Mouse (Mus musculus) liver, embryonic 12.5 days (tissue): Measurements from ENCODE around the gene Ugt1a8. TPM values are rescaled to one million over a fixed set of nuclear protein-coding genes. Genes with fewer than 3 reads are reported as not detected.

Source experiments
- ATAC-seq: fragments of 200-750 bp; cut with Nextera tagmentation; 2 replicates; pipeline ENCODE4 v1.8.0; 2017; ENCODE audit warnings: moderate number of reproducible peaks, mild to moderate bottlenecking, moderate library complexity
- H3K27ac ChIP-seq: fragments of 300-500 bp; sonication (generic); 2 replicates; pipeline ENCODE4 v1.5.1; 2016; ENCODE audit warnings: mild to moderate bottlenecking
- H3K27me3 ChIP-seq: fragments of 300-500 bp; sonication (generic); replicated peaks from 2 replicates; pipeline ENCODE4 v1.6.1; 2016; ENCODE audit warnings: mild to moderate bottlenecking, moderate library complexity
- H3K36me3 ChIP-seq: fragments of 300-500 bp; sonication (generic); 2 replicates; pipeline ENCODE4 v1.6.1; 2016; ENCODE audit warnings: mild to moderate bottlenecking, moderate library complexity
- H3K4me1 ChIP-seq: fragments of 300-500 bp; sonication (generic); 2 replicates; pipeline ENCODE4 v1.6.1; 2016
- H3K4me2 ChIP-seq: fragments of 300-500 bp; sonication (generic); 2 replicates; pipeline ENCODE4 v1.6.1; 2016; ENCODE audit warnings: mild to moderate bottlenecking, moderate library complexity
- H3K4me3 ChIP-seq: fragments of 300-500 bp; sonication (generic); 2 replicates; pipeline ENCODE4 v1.5.1; 2016; ENCODE audit warnings: mild to moderate bottlenecking, moderate library complexity
- H3K9ac ChIP-seq: fragments of 300-500 bp; sonication (generic); 2 replicates; pipeline ENCODE4 v1.6.1; 2016; ENCODE audit warnings: mild to moderate bottlenecking, moderate library complexity
- H3K9me3 ChIP-seq: fragments of 300-500 bp; sonication (generic); replicated peaks from 2 replicates; pipeline ENCODE4 v1.6.1; 2016; ENCODE audit warnings: mild to moderate bottlenecking, moderate library complexity
- WGBS: fragments of 180-500 bp; shearing (Covaris S2); methylation state at CpG from one replicate; pipeline ENCODE4 v1.1.7; 2016; ENCODE audit not compliant: insufficient replicate concordance; 5-methylcytosine and 5-hydroxymethylcytosine counted together
- polyA plus RNA-seq: library from polyadenylated mRNA; unstranded; fragments of >200 nt; fragmentation: Nextera tagmentation; extraction: Ambion mirVana; gene quantifications from 2 replicates; pipeline ENCODE4 v1.2.1, GENCODE M21; 2016

Gene Ugt1a8
- polyA plus RNA-seq, 1 experiment from 2014 or later, result not detected

DNA sequence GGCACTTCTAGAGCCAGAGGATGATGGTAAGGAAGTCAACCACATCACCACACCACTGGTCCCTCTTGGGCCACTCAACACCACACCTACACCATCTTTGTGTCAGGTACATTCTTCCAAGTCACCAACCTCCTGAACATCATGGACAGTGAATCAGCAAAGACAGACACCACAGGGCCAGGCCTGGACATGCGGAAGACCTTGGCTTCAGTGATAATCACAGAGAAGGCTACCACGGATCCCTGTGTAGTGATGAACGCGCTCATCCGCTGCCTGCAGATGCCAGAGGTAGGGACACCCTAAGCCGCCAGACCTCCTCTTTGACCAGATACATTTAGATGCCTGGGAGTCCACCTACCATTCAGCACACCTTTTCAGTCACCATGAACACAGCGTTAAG lies 140.5 kb downstream of the Ugt1a8 start:
- Histone ChIP-seq H3K9ac (no peak overlapping the region), H3K4me1 (no peaks in the 10 kb centered on the region), H3K4me3 (no peak overlapping the region), H3K4me2 (no peak overlapping the region), H3K36me3 (no peaks in the 10 kb centered on the region), H3K27ac (no peak overlapping the region), H3K27me3 (no peaks in the 10 kb centered on the region), H3K9me3 (peaks cover 70% of the 10 kb centered on the region)
- WGBS, result 60% methylated on average over 7 of the region's 7 CpGs
- ATAC-seq, result no peak

DNA sequence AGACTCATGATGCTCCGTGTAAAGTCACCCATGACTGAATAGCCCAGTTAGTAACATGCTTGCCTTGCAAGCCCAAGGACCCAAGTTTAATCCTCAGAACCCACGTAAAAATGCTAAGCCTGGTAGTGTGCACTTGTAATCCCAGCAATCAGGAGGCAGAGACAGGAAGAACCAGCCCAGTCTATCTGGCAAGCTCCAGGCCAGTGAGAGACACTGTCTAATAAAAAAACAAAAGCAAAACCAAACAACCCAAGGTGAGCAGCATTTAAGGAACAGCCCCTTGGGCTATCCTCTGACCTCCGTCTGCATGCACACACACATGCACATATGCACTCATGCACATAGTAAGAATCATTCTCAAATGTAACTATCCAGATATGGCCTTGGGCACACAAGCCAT lies 142.0 kb downstream of the Ugt1a8 start:
- H3K27me3 ChIP-seq, result no peaks in the 10 kb centered on the region
- ATAC-seq, result no peak
- no peak overlapping the region for H3K9ac ChIP-seq
- no peak overlapping the region for H3K4me3 ChIP-seq
- no peaks in the 10 kb centered on the region for H3K36me3 ChIP-seq
- H3K9me3 ChIP-seq, result peaks cover 84% of the 10 kb centered on the region
- 59% methylated on average over 3 of the region's 3 CpGs for WGBS
- H3K4me2 ChIP-seq, result no peak overlapping the region
- no peaks in the 10 kb centered on the region for H3K4me1 ChIP-seq
- H3K27ac ChIP-seq, result no peak overlapping the region

DNA sequence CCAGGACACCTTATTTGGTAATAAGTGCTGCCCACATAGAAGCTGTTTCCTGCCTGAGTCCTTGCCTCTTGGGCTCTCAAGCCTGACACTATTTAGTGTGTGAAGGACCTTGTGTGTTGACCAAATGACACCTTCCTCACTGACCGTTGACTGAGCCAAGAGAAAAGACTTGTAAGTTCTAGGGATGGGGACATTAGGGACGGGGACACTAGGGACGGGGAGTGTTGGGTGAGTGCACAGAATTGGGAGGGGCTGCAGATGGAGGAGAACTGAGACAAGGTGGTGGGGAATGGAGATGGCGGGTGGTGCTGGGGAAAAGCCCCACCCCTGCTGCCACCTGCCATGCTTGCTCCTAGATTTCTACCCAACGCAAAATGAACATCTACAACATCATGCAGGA lies 142.4 kb downstream of the Ugt1a8 start:
- peaks cover 88% of the 10 kb centered on the region for H3K9me3 ChIP-seq

DNA sequence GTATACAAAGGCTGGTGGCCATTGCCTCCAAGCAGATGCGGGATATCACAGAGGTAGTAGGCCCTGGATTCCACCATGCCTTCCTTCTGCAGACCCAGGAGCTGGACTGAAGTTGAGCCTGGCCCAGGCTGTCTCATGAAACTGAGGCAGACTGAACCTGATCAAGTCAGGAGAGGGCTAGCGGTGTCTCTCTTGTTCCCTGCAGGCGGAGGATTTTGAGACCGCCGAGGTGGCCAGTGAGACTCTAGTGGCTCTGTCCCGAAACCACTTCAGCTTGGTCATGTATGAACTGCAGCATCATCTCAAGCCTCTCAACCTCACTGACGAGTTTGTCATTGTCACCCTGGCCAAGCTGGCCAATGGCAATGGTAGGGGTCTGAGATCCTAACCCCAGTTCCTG lies 142.8 kb downstream of the Ugt1a8 start:
- Histone ChIP-seq H3K27me3 (no peaks in the 10 kb centered on the region), H3K27ac (no peak overlapping the region), H3K4me2 (no peak overlapping the region), H3K4me3 (no peak overlapping the region), H3K9ac (no peak overlapping the region), H3K4me1 (no peaks in the 10 kb centered on the region), H3K36me3 (no peaks in the 10 kb centered on the region), H3K9me3 (peaks cover 91% of the 10 kb centered on the region)
- no peak for ATAC-seq
- WGBS, result 64% methylated on average over 7 of the region's 7 CpGs

More for the DNA sequence above, 142.4 kb downstream of the Ugt1a8 start:
- no peak for ATAC-seq
- Histone ChIP-seq H3K27ac (no peak overlapping the region), H3K4me1 (no peaks in the 10 kb centered on the region), H3K36me3 (no peaks in the 10 kb centered on the region), H3K4me2 (no peak overlapping the region), H3K27me3 (no peaks in the 10 kb centered on the region), H3K9ac (no peak overlapping the region), H3K4me3 (no peak overlapping the region)
- WGBS, result 60% methylated on average over 5 of the region's 5 CpGs

DNA sequence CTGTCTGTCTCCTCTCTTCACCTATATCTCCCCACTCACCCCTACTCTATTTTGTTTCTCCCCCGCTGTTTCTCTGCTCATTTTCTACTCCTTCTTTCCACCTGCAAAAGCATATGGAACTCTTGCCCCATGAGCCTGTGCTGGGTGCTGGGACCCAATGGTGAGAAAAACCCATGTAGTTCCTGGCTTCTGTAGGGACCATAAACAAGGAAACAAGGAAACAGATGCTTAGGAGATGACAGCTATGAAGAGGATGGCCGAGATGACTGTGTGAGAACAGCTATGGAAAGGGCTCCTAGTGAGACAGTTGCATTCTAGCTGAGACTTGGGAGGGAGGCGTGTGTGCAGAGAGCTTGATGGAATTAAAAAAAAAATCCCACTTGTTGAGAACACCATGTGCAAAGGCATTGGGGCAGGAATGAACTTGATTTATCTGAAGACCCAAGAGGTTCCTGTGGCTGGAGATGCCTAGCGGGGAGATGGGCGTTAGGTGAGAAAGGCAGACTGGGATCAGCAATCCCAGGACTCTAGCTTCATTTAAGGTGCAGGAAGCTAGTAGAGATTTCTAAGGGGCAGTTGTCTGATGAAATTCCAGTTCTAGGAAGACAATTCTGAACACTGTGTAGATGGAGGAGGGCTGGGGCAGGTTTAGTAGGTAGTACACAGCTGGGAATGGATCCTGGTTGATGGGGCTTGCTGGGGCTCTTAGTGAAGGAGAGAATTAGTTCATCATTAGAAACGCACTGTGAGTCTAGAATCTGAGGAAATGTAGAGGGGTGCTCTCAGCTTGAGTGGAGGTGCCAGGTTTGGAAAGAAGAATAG lies 143.6 kb downstream of the Ugt1a8 start:
- no peak for ATAC-seq
- Histone ChIP-seq H3K4me1 (no peaks in the 10 kb centered on the region), H3K36me3 (no peaks in the 10 kb centered on the region), H3K9me3 (peaks cover 90% of the 10 kb centered on the region), H3K9ac (no peak overlapping the region), H3K4me3 (no peak overlapping the region), H3K27me3 (no peaks in the 10 kb centered on the region), H3K4me2 (no peak overlapping the region), H3K27ac (no peak overlapping the region)
- 61% methylated on average over 6 of the region's 6 CpGs for WGBS

DNA sequence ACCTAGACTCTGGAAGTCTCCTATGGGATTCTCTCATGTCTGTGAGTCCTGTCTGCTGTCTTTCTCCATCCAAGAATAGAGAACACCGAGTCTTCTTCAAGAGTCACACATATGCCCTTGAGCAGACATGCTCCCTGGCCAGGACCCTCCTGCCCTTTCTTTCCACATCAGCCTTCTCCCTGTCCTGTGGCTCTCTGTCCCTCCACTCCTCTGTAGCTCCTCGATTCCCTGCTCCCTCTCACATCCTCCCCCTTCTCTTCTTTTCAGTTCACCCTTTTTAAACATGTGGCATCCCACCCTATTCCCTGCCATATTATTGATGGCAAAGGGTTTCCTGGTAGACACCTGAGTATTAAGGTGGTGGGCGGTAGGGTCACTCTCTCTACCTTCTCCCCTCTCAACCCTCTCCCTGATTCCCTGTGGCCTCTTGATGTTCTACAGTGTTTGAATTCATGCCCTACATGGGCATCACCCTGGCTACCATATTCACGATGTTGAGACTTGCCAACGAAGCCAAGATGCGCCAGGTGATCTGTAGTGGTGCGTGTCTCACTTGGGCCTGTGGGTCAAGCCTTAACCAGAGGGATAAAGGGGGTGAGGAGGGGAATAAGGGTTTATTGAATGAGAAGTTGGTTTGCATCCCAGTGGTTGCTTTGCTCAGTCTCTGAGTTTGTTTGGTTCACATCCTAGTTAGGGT lies 144.3 kb downstream of the Ugt1a8 start:
- Histone ChIP-seq H3K27me3 (no peaks in the 10 kb centered on the region), H3K4me1 (no peaks in the 10 kb centered on the region), H3K4me3 (no peak overlapping the region), H3K4me2 (no peak overlapping the region), H3K9me3 (peaks cover 88% of the 10 kb centered on the region), H3K27ac (no peak overlapping the region), H3K36me3 (no peaks in the 10 kb centered on the region), H3K9ac (no peak overlapping the region)
- 50% methylated on average over 7 of the region's 7 CpGs for WGBS
- ATAC-seq, result no peak

DNA sequence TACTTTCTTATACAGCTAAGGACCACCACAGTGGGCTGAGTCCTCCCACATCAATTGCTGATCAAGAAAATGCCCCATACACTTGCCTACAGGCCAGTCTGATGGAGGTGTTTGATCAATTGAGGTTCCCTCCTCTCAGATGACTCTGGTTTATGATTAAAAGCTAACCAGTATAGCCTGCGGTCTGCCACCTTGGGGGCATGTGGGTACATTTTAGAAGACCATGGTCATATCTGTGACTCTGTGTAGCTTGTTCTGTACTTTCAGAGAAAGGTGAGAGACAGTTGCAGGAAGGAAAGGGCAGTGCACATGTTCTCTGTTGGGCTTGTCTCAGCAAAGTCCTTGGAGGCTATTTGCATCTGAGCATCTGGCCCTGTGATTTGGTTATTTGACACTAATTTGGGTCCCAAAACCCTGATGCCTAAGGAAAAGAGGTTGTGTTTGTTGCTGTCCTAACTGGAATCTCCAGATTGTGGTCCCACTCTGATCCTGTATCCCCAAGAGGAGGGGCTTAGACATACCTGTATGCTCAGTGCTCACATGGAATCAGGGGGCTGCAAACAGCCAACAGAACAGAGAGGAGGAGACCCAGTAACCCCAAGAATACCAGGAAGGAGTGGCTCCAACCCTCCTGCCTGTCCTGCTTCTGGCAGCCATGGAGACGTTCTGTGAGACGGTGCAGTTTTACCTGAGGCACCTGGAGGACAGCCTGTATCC lies 145.2 kb downstream of the Ugt1a8 start:
- Histone ChIP-seq H3K27ac (no peak overlapping the region), H3K9me3 (peaks cover 90% of the 10 kb centered on the region), H3K27me3 (no peaks in the 10 kb centered on the region), H3K4me3 (no peak overlapping the region), H3K36me3 (no peaks in the 10 kb centered on the region), H3K9ac (no peak overlapping the region), H3K4me1 (no peaks in the 10 kb centered on the region), H3K4me2 (no peak overlapping the region)
- 38% methylated on average over 3 of the region's 3 CpGs for WGBS
- ATAC-seq, result no peak

DNA sequence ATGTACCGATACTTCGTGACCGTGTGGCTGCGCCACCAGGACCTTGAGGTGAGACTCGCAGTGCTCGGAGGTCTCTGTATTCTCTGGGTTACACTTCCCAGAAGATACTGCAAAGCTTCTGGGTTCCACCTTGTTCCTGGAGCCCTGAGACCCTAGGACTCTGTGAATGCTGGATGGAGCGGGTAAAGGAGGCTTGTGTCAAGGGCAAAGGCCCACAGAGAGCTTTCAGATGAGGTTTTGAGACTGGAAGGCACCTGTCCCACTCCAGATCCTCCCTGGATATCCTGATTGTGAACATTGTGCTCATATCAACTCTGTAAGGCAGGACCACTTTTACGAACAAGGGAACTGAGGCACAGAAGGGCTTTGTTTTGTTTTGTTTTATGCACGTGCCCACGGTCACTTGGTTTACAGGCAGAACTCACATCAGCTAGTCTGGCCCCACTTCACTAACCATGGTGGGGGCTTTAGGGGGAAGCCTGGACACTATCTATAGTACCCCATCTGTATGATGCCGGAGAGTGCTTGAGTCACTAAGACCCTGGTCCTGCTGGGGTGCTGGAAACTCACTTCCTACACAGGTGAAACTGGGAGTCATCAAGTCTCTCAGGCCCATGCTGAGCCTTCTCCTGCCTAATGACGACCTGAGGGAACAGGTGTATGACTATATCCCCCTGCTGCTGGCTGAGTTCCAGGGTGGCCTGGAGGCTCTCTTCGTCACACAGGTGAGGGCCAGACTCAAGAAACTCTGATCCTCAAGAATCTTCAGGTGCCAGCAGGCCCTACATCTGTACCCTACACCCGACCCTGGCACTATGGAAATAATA lies 146.0 kb downstream of the Ugt1a8 start:
- no peak overlapping the region for H3K4me2 ChIP-seq
- H3K9ac ChIP-seq, result no peak overlapping the region
- 52% methylated on average over 14 of the region's 14 CpGs for WGBS
- no peak overlapping the region for H3K4me3 ChIP-seq
- H3K36me3 ChIP-seq, result no peaks in the 10 kb centered on the region
- no peak overlapping the region for H3K27ac ChIP-seq
- H3K9me3 ChIP-seq, result peaks cover 90% of the 10 kb centered on the region
- H3K27me3 ChIP-seq, result no peaks in the 10 kb centered on the region
- no peak for ATAC-seq
- H3K4me1 ChIP-seq, result no peaks in the 10 kb centered on the region

DNA sequence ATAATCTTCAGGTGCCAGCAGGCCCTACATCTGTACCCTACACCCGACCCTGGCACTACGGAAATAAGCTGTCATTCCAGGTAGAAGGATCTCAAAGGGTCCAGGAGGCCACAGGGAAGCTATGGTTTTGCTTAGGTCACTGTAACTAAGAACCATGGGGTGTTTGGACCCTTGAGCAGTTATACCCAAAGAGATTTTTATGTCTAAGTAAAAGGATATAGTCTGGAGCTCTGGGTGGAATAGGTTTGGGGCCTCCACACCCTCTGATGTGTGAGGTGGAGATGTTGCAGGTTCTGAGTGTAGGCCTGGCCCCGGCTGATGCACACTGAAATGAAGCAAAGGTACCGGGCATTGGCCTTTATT lies 146.6 kb downstream of the Ugt1a8 start:
- Histone ChIP-seq H3K27me3 (no peaks in the 10 kb centered on the region), H3K4me3 (no peak overlapping the region), H3K9ac (no peak overlapping the region), H3K36me3 (no peaks in the 10 kb centered on the region), H3K27ac (no peak overlapping the region), H3K4me1 (no peaks in the 10 kb centered on the region), H3K9me3 (peaks cover 93% of the 10 kb centered on the region), H3K4me2 (no peak overlapping the region)
- WGBS, result 47% methylated on average over 4 of the region's 4 CpGs
- no peak for ATAC-seq

DNA sequence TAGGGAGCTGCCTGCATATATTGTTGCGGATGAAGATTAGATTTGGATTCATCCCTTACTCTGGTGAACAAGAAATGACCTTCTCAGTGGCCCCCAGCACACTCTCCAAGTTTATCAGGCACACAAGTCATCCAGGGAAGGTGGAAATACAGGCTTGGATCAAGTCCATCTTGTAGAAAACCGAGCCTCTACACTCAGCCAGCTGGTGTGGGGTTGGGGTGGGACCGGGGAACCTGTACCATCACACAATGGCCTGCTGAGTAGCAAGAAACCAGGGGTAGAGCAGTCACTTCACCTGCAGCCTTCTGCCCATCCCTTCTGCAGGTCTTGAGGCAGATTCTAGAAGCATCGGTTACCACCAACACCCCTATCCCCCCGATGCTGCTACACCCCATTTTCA lies 147.0 kb downstream of the Ugt1a8 start:
- Histone ChIP-seq H3K9me3 (peaks cover 93% of the 10 kb centered on the region), H3K27me3 (no peaks in the 10 kb centered on the region), H3K9ac (no peak overlapping the region), H3K4me2 (no peak overlapping the region), H3K4me1 (no peaks in the 10 kb centered on the region), H3K4me3 (no peak overlapping the region), H3K36me3 (no peaks in the 10 kb centered on the region), H3K27ac (no peak overlapping the region)
- ATAC-seq, result no peak
- WGBS, result 31% methylated on average over 5 of the region's 5 CpGs

DNA sequence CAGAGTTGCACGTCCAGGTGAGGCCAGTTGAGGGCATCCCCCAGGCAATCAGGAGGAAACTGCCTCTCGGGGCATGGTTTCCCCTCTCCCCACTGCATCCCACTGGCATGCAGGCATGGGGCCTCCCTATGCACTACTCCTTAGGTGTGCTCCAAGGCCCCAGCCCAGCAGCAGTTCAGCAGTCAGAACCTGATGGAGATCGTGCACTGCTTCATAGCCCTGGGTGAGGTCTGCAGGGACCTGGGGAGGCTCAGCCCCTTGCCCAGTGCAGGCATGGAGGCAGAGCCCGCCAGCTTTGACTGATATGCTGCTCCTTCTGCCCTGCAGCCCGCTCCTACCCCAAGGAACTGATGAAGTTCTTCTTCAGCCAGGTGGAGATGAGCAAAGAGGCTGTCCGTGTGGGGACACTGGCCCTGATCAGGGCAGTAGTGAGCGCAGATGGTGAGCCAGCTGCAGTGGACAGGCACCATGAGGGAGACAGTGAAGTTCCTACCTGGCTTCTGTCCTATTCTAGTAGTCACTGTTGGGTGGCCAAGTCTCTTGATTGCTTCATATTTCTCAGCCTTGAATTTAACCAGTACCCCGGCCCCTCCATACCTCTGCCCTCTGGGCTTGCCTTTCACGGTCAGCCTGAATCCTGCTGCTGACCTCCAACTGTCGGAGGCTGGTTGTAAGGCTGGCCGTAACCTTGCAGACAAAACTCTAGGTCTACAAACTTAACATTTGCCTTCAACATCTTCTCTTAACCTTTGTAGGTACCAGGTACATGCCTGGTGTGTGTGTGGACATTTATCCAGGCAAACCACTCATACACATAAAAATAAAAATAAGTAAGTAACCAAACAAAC lies 147.7 kb downstream of the Ugt1a8 start:
- no peak overlapping the region for H3K4me2 ChIP-seq
- no peaks in the 10 kb centered on the region for H3K4me1 ChIP-seq
- H3K27me3 ChIP-seq, result no peaks in the 10 kb centered on the region
- no peak overlapping the region for H3K4me3 ChIP-seq
- ATAC-seq, result peak; percentile 13; the same call in 1 of the 2 replicates
- WGBS, result 47% methylated on average over 11 of the region's 11 CpGs
- H3K36me3 ChIP-seq, result no peaks in the 10 kb centered on the region
- H3K9ac ChIP-seq, result no peak overlapping the region
- peaks cover 93% of the 10 kb centered on the region for H3K9me3 ChIP-seq
- H3K27ac ChIP-seq, result no peak overlapping the region
